Mouse (Mus musculus) right cerebral cortex, adult 2 months (tissue): Measurements from ENCODE around the gene Cep152.

ENCODE experiments used
- DNase-seq, 2 experiments: peaks; one replicate each; pipeline ENCODE4 v3.0.0; 2021 to 2022; ENCODE audit warnings: low spot score in 2 of 2

The Cep152 gene

DNA sequence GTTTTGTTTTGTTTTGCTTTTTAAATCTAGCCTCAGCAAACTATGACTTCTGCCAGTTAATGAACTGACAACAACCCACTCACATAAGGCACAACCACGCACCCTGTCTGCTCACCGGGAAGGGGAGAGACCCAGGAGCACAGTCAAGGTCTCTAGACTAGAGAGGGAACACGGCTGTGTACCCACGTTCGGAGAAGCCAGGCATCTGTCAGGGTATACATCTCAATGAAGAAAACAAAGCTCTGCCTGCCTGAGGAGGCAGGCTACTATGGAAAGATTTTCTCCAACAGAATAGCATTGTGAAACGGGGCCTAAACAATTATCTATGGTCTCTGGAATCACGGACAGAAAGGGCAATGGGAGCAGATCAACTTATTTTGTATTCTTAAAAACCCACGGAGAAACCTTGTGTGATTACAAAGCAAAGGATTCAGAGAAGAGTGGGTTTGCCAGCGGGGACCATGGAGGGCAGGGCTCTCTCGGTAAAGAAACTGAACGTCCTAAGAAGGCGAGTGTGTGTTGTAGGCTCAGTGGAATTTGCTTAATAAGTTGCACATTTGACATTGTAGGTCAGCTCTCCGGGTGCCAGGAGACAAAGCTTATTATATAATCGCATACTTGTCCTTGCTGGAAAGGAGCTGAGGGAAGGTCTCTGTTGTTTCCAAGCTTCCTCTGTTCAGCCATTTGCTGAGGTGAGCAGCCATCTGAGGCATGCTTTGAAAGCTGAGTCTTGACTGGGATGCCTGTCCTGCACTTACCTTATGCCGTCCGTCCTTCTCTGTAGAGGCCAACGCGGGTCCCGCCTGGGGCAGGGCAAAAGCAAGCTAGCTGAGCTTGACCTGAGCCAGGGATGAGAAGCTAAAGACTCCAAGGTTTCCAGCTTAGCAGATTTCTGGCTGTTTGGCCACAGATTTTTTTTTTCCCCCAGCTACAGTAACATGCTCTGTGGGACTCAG lies 66.0 kb downstream of the Cep152 start:
- DNase-seq, result no peak

DNA sequence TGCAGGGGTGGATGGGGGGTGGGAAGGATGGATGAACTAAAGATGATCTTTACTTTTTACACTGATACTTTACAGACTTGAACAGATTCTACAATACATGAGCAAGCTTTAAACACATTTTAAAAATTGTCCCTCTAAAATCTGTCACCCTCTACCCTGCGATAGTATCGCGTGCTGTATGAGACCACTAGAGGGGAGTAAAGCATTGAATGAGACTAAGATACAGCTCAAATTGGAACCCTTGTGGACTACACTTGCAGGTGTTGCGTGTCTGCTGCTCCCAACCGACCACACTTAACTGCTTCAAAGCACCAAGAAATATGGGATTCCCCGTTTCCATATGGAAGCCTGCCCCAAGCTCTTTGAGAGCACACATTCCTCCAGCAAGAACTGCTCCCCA lies 69.1 kb downstream of the Cep152 start:
- DNase-seq, result no peak

DNA sequence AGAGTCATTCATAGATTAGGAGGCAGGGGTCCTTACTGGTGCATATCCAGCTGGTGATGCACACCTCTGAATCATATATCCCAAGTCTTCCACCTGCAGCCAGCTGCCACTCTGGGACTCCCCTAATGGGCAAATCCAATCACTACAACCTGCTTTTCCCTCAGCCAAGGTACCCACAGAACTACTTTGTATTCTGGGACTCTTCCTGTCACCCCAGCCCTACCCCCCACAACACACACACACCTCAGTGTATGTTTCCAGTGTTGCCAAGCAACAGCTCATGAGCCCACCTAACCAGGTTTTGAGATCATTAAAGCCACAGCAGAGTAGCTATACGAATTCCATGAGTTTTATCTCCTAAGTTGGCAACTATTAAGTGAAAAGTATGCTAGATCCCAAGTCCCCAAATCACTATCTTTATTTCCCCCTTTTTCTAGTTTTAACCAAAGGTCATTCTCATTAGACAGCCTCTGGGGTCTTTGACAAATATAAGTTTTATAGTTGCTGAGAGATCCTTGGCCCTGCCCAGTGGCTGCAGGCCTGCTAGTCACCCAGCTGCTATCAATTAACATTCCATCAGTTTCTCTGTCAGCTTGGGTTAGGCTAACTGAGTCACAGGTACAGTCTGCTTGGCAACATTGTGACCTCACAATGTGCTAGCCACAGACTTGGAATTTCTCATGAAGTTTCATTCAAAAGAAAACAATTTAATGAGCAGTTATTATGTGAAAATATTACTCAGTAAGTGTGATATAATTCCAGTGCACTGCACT lies 75.9 kb downstream of the Cep152 start:
- no peak for DNase-seq

DNA sequence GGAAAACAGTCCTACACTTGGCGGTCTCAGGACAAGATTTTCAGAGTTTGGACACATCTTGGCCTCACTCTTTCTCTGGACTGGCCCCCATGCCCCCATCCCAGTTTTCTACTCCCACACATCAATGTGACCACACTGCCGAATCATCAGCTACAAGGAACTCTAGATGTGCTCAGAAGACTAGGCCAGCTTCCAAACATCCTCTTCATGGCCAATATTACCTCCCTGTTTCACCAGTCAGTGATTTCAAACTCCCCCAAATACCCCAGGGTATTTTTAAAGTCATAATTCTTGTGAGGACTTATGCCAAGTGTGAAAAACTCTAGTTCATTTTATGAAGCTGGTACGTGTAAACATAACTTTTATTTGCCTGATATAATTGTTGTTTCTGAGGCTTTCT lies 79.9 kb downstream of the Cep152 start:
- no peak for DNase-seq

DNA sequence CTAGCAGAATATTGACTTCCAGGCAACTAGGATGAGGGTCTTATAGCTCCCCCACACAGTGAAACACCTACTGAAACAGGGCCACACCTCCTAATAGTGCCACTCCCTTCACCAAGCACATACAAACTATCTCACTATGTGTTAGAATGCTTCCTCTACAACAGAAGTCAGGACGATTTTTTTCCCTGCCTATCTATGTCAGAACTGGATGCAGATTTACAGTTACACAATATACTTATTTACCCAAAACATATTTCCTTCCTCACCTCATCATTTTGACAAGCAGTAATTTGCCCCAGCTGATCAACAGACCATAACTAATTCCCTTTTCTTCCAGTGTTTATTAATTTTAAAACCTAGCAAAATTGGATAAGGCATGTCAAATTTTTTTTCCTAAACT lies 81.3 kb downstream of the Cep152 start:
- no peak for DNase-seq

DNA sequence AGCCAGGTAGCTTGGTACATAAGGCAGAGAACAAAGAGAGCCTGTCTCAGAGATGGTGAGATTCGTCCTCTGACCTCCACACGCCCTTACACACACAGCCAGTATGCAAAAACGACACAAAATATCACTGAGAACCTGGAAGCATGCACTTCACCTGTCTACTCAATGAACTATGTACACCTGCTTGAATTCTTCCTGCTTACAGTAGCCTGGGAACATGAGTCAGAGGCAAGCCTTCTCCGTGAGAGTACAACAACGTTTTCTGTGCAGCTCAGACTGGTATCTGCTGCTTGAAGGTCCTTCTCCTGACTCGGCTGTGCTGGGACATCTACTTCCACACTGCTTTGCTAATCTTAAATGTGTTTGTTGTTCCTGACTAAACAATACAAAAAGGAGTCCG lies 83.5 kb downstream of the Cep152 start:
- DNase-seq, result no peak

DNA sequence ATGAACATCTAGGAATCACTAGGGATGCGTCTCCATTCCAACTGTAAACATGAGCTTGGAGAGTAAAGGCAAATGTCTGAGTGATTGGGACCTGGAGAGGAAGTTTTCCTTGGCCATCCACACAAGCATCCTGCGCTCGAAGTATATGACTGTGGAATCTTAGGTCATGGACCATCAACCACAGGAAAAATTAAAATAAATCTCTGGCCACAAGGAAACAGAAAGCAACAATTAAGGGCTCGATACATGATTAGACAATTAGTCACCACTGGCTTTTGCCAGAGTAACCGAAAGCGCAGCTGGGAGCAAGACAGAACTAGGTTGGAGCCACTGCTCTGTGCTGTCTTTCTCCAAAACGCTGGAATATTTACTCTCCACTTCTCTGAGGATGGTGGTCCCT lies 84.3 kb downstream of the Cep152 start:
- no peak for DNase-seq

DNA sequence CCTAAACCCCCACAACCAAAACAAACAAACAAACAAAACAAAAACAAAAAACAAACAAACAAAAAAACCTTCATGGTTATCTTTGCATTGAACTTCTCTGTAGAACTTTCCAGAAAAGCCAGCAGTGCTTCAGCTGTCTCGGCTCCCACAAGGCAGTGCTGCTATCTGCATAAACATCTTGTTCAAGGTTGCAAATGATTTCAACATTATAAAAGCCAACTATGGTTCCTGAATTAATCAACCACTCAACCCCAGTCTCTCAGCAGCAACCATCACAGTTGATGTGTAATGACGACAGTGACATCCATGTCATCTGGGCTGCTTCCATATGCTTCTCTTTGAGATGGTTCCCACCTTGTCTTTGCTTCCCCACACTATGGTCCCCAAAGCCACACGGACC lies 85.3 kb downstream of the Cep152 start:
- no peak for DNase-seq

DNA sequence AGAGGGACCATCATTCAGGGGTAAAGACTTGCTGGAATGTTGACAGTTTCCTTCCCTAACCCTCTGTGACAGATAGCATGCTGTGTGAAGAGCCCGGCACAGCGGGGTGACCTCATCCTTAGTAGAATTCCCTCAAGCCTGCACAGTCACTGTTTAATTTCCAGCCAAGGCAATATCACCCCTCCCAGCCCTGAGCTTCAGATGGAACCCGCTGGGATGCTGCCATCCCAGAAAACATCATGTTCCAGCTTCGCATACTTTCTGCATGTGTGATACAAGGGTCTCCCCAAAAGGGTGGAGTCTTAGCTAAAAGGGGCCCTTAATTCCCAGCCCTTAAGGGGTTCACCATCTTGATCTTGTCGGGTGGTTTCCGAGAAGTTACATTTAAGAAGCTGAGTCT lies 94.2 kb downstream of the Cep152 start:
- DNase-seq, result no peak

DNA sequence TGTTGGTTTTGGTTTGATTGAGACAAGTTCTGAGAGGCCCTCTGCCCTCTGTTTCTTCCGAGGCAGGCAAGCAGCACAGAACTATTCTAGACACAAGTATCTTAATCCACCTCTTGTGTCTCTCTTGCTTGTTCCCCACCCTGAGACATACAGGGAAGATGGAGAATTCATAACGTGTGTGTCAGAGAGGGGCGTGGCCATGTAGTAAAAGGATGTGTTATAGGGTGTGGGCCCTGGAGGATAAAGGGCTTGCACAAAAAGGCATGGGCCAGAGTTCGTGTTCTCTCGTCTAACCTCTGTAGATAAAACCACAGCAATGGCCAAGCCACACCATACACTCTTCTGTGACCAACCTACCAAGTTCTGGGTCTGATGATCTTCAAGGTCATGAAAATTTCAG lies 98.3 kb downstream of the Cep152 start:
- DNase-seq, result no peak

DNA sequence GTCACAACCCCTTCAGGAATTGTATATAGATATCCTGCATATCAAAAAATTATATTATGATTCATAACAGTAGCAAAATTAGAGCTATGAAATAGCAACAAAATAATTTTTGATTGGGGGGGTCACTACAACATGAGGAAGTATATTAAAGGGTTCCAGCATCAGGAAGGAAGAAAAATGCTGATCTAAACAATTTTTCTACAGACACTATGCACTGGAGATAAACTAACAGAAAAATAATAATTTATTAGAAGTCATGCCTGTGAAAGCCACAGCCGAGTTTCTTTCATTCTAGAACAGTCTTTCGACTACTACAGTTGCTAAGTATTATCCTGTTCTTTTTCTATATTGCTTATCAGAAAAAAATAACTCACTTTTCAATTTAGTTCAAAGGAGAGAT lies 99.4 kb downstream of the Cep152 start:
- DNase-seq, result no peak

DNA sequence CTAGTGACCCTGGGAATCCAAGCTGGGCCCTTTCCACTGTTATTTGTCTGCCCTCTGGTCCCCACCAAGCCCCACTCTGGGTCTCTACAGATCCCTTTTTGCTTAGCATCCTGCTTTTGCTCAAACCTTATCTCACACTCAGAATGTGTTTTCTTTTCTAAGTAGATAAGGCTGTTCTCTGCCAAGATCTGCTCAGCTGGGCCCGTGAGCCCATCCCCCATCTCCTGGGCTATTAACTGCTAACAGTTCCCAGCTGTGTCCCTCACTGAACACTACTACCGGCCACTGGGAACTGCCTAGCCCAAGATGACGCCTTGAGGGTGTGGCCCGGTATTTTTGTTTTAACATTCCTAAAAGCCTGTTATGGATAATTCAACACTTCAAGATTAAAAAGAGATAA lies 108.3 kb downstream of the Cep152 start:
- DNase-seq, result no peak

DNA sequence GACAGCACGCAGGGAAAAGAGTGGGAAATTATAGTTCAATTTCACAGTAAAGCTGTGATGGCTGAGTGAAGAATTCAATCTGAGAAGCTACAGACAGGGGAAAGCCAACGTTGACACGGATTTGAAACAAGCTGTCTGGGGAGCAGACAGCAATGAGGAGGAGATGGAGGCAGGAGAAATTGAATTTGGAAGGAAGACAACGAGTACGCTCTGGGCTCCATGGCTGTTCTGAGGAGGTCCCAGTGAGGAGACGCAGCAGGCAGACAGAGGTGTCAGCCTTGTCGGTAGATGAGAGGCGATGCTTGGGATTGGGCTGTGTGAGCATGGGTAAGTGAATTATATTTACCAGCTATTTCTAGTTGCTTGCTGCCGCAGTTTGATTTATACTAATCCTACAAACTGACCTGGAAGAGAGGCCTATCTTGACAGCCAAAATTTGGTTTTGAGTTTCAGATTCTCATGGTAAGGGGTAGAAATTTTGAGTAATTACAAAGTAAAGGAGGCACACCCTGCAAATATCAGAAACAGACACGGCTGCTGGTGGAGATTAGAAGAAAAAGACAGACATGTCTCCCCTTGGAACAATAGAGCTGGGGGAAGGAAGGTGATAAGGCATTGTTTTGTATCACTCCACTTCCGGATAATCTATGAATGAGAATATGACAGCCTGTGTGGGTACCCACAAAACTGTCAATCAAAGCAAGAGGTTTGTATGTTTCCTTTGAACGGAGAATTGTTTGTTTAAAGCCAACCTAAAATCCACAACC lies 109.4 kb downstream of the Cep152 start:
- no peak for DNase-seq

DNA sequence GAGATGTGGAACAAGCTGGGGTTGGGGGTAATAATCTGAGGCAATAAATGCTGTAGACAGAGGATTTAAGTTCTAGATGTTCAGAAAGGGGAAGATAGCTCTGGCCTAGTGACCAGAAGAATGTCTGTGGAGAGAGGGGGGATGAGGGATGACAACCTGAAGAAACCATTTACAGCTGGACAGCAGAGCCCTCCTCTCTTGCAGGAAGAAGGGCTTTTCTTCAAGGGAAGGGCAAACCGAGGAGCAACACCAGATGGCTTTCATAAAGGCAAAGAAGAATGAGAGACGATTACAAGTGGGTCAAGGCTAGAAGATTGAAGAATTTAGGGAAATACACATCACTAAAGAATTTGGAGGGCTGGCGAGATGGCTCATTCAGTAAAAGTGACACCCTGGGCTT lies 110.5 kb downstream of the Cep152 start:
- DNase-seq, result no peak
